Mouse (Mus musculus) intestine, embryonic 16.5 days (tissue): Measurements from ENCODE around the gene Rnft2. TPM values are rescaled to one million over a fixed set of nuclear protein-coding genes. Genes with fewer than 3 reads are reported as not detected.

Experiments
- ATAC-seq: fragments of 200-750 bp; cut with Nextera tagmentation; 2 replicates; pipeline ENCODE4 v1.8.0; 2017; ENCODE audit warnings: moderate TSS enrichment, moderate library complexity
- H3K27ac ChIP-seq: fragments of 300-500 bp; sonication (generic); 2 replicates; pipeline ENCODE4 v1.5.1; 2014; ENCODE audit warnings: mild to moderate bottlenecking, low read length
- H3K27me3 ChIP-seq: fragments of 300-500 bp; sonication (generic); replicated peaks from 2 replicates; pipeline ENCODE4 v1.6.1; 2014; ENCODE audit warnings: low read length, control low read depth, mixed read lengths; ENCODE audit not compliant: control insufficient read depth, insufficient read depth
- H3K36me3 ChIP-seq: fragments of 300-500 bp; sonication (generic); 2 replicates; pipeline ENCODE4 v1.6.1; 2014; ENCODE audit warnings: low read length, control low read depth; ENCODE audit not compliant: control insufficient read depth, insufficient read depth
- H3K4me1 ChIP-seq: fragments of 300-500 bp; sonication (generic); 2 replicates; pipeline ENCODE4 v1.6.1; 2014; ENCODE audit warnings: low read length, control low read depth, mixed read lengths; ENCODE audit not compliant: control insufficient read depth, insufficient read depth
- H3K4me2 ChIP-seq: fragments of 300-500 bp; sonication (generic); 2 replicates; pipeline ENCODE4 v1.6.1; 2014; ENCODE audit warnings: low read depth, low read length, control low read depth
- H3K4me3 ChIP-seq: fragments of 300-500 bp; sonication (generic); 2 replicates; pipeline ENCODE4 v1.5.1; 2014; ENCODE audit warnings: mild to moderate bottlenecking, low read length
- H3K9ac ChIP-seq: fragments of 300-500 bp; sonication (generic); 2 replicates; pipeline ENCODE4 v1.6.1; 2014; ENCODE audit warnings: low read depth, low read length
- H3K9me3 ChIP-seq: fragments of 300-500 bp; sonication (generic); 2 replicates; pipeline ENCODE4 v1.6.1; 2016; ENCODE audit warnings: low read length, control low read depth; ENCODE audit not compliant: control insufficient read depth
- WGBS: fragments of 180-500 bp; shearing (Covaris S2); extraction: QIAGEN DNeasy Blood & Tissue Kit; methylation state at CpG from one replicate; pipeline ENCODE4 v1.1.7; 2014; 5-methylcytosine and 5-hydroxymethylcytosine counted together
- polyA plus RNA-seq: library from polyadenylated mRNA; unstranded; fragments of >200 nt; fragmentation: Nextera tagmentation; extraction: Ambion mirVana; gene quantifications from 2 replicates; pipeline ENCODE4 v1.2.1, GENCODE M21; 2015

The Rnft2 gene
- polyA plus RNA-seq, 1 experiment from 2014 or later = 2.6 TPM

DNA sequence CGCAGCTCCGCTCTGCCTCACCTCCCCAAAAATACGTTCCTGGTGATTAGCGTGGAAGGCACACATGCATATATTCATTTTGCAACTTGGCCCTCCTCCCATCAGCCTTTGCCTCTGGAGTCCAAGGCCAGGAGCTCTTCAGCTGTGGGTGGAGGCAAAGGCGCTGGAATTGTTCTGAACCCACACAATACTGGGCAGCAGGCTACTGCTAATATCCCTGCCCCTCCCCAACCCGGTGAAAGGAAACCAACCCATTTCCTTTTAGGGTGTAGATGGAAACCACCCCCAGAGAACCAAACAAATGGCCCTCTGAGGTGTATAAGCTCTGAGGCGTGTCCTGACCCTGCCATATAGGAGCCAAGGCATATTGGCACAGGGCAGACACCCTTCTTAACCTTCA lies 28.5 kb upstream of the Rnft2 start:
- 70% methylated on average over 7 of the region's 7 CpGs for WGBS

DNA sequence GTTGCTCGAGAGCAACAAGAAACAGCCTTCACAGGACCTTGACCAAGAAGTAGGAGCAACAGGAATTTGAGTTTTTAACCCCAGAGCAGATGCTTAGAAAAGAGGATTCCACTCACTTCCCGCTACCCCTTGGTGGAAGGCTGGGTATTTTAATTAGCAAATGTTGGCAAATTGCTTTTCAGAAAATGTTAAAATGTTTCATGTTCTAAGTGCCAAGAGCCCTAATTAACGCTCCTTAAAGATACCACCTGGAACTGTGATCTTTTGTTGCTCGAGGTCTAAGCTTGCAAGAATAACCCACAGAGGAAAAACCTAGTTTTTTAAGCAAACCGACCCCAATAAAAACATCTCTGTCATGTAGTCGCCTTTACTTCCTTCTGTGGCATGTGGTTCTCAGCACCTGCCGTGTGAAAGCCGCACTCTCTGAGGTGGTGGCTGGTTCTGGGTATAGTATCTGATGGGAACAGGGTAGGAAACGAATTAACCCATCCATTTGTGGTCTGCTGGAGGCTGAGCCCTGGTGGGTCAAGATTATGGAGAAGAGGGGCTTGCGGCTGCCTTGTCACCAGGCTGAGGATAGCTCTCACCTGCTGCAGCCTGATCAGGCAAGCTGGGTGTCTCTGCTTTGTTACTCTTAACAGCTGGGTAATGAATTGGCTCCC lies 26.7 kb upstream of the Rnft2 start:
- H3K27me3 ChIP-seq = peaks cover 10% of the 10 kb centered on the region; the same call in 1 of the 2 replicates
- no peaks in the 10 kb centered on the region for H3K4me1 ChIP-seq
- no peaks in the 10 kb centered on the region for H3K36me3 ChIP-seq
- H3K9ac ChIP-seq = no peak overlapping the region
- no peak overlapping the region for H3K4me3 ChIP-seq
- H3K9me3 ChIP-seq = no peaks in the 10 kb centered on the region
- H3K27ac ChIP-seq = no peak overlapping the region
- no peak overlapping the region for H3K4me2 ChIP-seq
- WGBS = 63% methylated on average over 10 of the region's 10 CpGs
- ATAC-seq = no peak

More for the DNA sequence above, 28.5 kb upstream of the Rnft2 start:
- Histone ChIP-seq H3K4me1 (no peaks in the 10 kb centered on the region), H3K9ac (no peak overlapping the region), H3K27ac (no peak overlapping the region), H3K36me3 (no peaks in the 10 kb centered on the region), H3K27me3 (peaks cover 10% of the 10 kb centered on the region; the same call in 1 of the 2 replicates), H3K9me3 (no peaks in the 10 kb centered on the region), H3K4me2 (no peak overlapping the region), H3K4me3 (no peak overlapping the region)
- ATAC-seq = no peak

DNA sequence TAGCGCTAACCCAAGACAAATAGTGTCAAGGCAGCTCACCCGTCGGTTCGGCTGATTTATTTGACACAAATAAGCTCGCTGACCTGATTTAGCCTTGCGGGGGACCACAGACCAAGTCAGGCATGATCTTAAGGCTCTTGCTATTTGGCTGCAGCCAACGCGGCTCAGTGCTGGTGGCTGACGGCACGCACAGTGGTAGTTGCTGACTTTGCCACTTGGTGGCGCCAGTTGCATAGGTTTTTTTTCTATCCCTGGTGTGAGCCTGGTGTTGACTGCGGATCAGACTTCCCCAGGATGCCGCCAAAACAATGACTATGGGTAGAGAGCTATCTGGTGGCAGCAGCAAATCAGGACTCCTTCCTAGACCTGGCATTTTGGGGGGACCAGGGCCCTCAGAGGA lies 24.1 kb upstream of the Rnft2 start:
- H3K4me1 ChIP-seq = no peaks in the 10 kb centered on the region
- peaks cover 10% of the 10 kb centered on the region; the same call in 1 of the 2 replicates for H3K27me3 ChIP-seq
- no peak overlapping the region for H3K27ac ChIP-seq
- 2% methylated on average over 13 of the region's 13 CpGs for WGBS
- no peaks in the 10 kb centered on the region for H3K36me3 ChIP-seq
- H3K9ac ChIP-seq = peak overlapping the region; percentile 41; the same call in 1 of the 2 replicates
- no peaks in the 10 kb centered on the region for H3K9me3 ChIP-seq
- no peak overlapping the region for H3K4me3 ChIP-seq
- ATAC-seq = peak; percentile 82
- H3K4me2 ChIP-seq = no peak overlapping the region

DNA sequence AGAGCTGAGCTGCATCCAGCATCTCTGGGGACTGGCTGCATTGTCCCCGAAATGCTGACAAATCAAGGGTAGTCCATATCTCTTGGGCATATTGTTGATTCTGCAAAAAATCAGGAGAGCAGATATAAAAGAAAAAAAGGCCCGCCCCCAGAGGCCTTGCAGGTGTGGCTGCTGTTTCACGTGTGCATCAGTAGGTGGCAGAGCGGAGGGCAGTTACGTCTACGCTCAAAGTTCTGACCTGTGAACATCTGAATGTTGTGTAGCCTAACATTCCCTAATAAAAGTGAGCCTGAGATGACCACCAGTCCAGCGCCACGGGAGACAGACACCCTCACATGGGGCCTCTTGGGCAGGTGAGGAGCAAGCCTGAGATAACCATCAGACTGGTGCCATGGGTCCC lies 21.4 kb upstream of the Rnft2 start:
- 33% methylated on average over 8 of the region's 8 CpGs for WGBS
- no peak overlapping the region for H3K9ac ChIP-seq

DNA sequence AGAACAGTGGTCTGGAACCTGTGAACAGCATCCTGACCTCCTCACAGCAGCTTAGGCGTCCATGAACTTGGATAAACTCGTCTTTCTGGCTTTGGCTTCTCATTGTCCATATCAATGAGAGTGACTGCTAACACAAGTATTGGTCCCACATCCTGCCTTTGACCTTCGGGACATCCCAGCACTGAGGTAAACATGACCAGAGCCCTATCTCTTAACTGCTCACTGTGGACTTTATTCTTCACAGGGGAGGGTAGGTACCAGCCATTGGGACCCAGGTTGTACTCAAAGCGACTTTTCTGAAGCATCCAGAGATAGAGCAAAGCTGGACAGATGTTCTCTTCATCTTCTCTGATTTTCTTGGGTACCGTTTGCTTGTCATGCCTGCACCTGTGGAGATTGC lies 20.4 kb upstream of the Rnft2 start:
- H3K27ac ChIP-seq = no peak overlapping the region
- no peak for ATAC-seq
- H3K27me3 ChIP-seq = no peaks in the 10 kb centered on the region
- peaks cover 11% of the 10 kb centered on the region; the same call in 1 of the 2 replicates for H3K36me3 ChIP-seq
- H3K9ac ChIP-seq = no peak overlapping the region
- no peaks in the 10 kb centered on the region for H3K9me3 ChIP-seq
- H3K4me1 ChIP-seq = no peaks in the 10 kb centered on the region
- WGBS = 72% methylated on average over 5 of the region's 5 CpGs
- H3K4me2 ChIP-seq = no peak overlapping the region
- H3K4me3 ChIP-seq = no peak overlapping the region

More for the DNA sequence above, 21.4 kb upstream of the Rnft2 start:
- no peak for ATAC-seq
- no peak overlapping the region for H3K4me2 ChIP-seq
- 0 out of 2 replicates have a peak, but pooled peaks cover 3% of the 10 kb centered on the region for H3K36me3 ChIP-seq
- no peaks in the 10 kb centered on the region for H3K9me3 ChIP-seq
- no peaks in the 10 kb centered on the region for H3K4me1 ChIP-seq
- 0 out of 2 replicates have a peak, but pooled peaks cover 2% of the 10 kb centered on the region for H3K27me3 ChIP-seq
- no peak overlapping the region for H3K4me3 ChIP-seq
- H3K27ac ChIP-seq = no peak overlapping the region

DNA sequence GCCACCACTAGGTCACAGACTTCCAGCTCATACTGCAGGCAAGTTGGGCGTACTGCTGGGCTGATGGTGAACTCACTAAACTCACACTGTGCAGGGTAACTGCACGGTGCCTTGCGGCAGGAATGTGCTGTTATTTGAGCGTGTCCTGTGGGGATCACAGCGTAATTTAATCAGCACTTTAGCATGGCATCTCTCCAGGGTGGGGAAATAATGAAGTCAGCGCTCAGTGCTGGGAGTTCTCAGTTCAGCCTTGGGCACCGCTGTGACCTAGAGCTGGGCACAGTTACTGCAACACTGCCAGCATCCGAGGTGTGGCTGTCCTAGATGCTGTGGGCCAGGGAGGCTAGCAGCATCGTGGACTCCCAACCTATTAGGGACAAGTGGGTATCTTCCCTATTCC lies 19.4 kb upstream of the Rnft2 start:
- Histone ChIP-seq H3K36me3 (peaks cover 12% of the 10 kb centered on the region; the same call in 1 of the 2 replicates), H3K9ac (no peak overlapping the region), H3K4me3 (no peak overlapping the region), H3K27me3 (no peaks in the 10 kb centered on the region), H3K9me3 (no peaks in the 10 kb centered on the region), H3K4me2 (no peak overlapping the region), H3K27ac (no peak overlapping the region), H3K4me1 (0 out of 2 replicates have a peak, but pooled peaks cover 1% of the 10 kb centered on the region)
- ATAC-seq = no peak
- WGBS = 79% methylated on average over 9 of the region's 9 CpGs

DNA sequence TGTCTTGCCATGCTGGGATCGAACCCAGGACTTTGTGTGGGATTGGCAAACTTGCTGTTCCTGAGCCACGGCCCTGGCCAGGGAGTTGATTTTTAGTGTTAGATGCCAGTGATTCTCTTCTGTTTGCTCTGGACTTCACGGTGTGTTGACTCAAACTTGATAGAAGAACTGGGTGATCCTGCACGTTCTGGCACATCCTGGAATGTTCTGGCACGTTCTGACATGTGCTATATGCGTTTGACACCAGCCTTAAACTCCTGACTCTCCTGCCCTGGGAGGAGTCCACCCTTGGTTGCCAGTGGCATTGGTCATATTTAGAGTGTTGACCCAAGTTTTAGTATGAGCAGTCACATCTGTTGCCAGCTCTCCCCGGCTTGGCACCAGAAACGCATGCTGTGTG lies 17.5 kb upstream of the Rnft2 start:
- no peak overlapping the region for H3K4me2 ChIP-seq
- 0 out of 2 replicates have a peak, but pooled peaks cover 2% of the 10 kb centered on the region for H3K4me1 ChIP-seq
- H3K36me3 ChIP-seq = peaks cover 19% of the 10 kb centered on the region; the same call in 1 of the 2 replicates
- H3K4me3 ChIP-seq = no peak overlapping the region
- no peaks in the 10 kb centered on the region for H3K9me3 ChIP-seq
- H3K9ac ChIP-seq = no peak overlapping the region
- WGBS = 83% methylated on average over 8 of the region's 8 CpGs
- no peaks in the 10 kb centered on the region for H3K27me3 ChIP-seq
- ATAC-seq = no peak
- no peak overlapping the region for H3K27ac ChIP-seq

DNA sequence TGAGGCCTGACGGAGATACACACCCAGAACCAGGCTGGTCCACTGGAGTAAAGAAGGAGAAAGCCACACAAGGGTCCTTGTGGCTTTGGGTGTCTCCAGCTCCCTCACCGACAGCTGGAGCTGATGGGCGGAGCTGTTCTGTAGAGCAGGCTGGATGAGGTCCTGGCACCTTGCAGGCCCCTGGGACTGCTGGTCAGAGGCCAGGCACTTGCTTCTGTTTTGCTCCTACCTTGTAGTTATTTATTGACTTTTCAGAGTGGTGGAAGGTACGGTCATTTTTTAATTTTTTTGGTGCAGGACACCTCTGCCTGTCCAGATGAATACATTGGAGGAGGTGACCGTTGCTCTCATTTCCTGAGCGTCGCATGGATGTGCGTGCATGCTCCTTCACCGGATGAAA lies 16.3 kb upstream of the Rnft2 start:
- Histone ChIP-seq H3K9ac (no peak overlapping the region), H3K4me2 (no peak overlapping the region), H3K27me3 (no peaks in the 10 kb centered on the region), H3K36me3 (peaks cover 26% of the 10 kb centered on the region), H3K27ac (no peak overlapping the region), H3K4me3 (no peak overlapping the region), H3K9me3 (no peaks in the 10 kb centered on the region), H3K4me1 (0 out of 2 replicates have a peak, but pooled peaks cover 2% of the 10 kb centered on the region)
- 93% methylated on average over 9 of the region's 9 CpGs for WGBS
- no peak for ATAC-seq

DNA sequence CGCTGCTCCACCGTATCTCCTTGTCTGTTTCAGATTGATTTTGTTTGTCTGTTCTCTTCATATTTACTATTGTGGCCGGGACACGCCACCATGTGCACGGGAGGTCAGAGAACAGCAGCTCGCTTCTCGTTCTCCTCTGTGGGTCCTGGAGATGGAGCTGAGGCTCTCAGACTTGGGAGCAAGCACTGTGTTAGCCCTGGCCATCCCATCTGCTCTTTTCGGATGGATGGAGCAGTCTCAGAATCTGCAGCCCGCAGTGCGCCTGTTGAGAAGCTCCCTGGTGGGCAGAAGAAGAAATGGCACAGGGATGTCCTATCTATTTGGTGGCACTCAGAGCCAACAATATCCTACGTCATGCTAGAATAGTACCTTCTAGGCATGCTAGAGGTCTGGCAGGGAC lies 15.7 kb upstream of the Rnft2 start:
- Histone ChIP-seq H3K9ac (no peak overlapping the region), H3K36me3 (peaks cover 26% of the 10 kb centered on the region), H3K4me3 (no peak overlapping the region), H3K9me3 (no peaks in the 10 kb centered on the region), H3K4me2 (no peak overlapping the region), H3K4me1 (0 out of 2 replicates have a peak, but pooled peaks cover 2% of the 10 kb centered on the region), H3K27ac (no peak overlapping the region), H3K27me3 (no peaks in the 10 kb centered on the region)
- ATAC-seq = no peak
- 88% methylated on average over 11 of the region's 11 CpGs for WGBS
